In genomic region chr6:140514205-140515110, GRCm38 (mm10) we compare ENCODE assay signal across 9 mouse cellular contexts.
DNase-seq lines count a peak whose midpoint lies in the region; ATAC-seq lines count a peak whose summit lies in the region.
"Had no signal": no experiment of that assay in that cellular context is flagged by ENCODE, and none has a peak within 500 bp of the region (broad histone marks: within the 10 kb centered on the region; RNA-seq: fewer than 3 reads in every experiment).

No protein-coding gene starts in this region.

- 23% methylated on average over 8 of the region's 8 CpGs for WGBS in liver, embryonic 11.5 days
- WGBS in embryonic facial prominence, embryonic 10.5 days, result 16% methylated on average over 8 of the region's 8 CpGs
- WGBS in liver, embryonic 12.5 days (ENCODE audit: insufficient replicate concordance), result 16% methylated on average over 8 of the region's 8 CpGs
- WGBS in neural tube, embryonic 14.5 days, result 21% methylated on average over 8 of the region's 8 CpGs

- no peak overlapping the region for H3K4me3 ChIP-seq in liver, embryonic 11.5 days (ENCODE audit: low read depth, low read length)
- H3K4me3 ChIP-seq in embryonic facial prominence, embryonic 10.5 days, result no peak overlapping the region
- H3K4me3 ChIP-seq in liver, embryonic 12.5 days, result no peak overlapping the region
- H3K4me3 ChIP-seq in neural tube, embryonic 14.5 days (ENCODE audit: low read depth, low read length), result no peak overlapping the region

- DNase-seq in liver, embryonic 11.5 days (ENCODE audit: low spot score), result no peak
- no peak for DNase-seq in liver
- DNase-seq in embryonic facial prominence, embryonic 10.5 days (ENCODE audit: low spot score), result peak; percentile 58
- no peak for DNase-seq in right cerebral cortex, postnatal 36 days (ENCODE audit: low spot score in 2 of 2)
- no peak for DNase-seq in retina, embryonic 14.5 days (ENCODE audit: low spot score)

- no peaks in the 10 kb centered on the region for H3K9me3 ChIP-seq in liver, embryonic 11.5 days (ENCODE audit: control insufficient read depth, low read length)
- H3K9me3 ChIP-seq in embryonic facial prominence, embryonic 10.5 days, result no peaks in the 10 kb centered on the region
- H3K9me3 ChIP-seq in liver, embryonic 12.5 days (replicated peaks), result no peaks in the 10 kb centered on the region
- H3K9me3 ChIP-seq in neural tube, embryonic 14.5 days (ENCODE audit: control insufficient read depth, low read length), result no peaks in the 10 kb centered on the region

- H3K4me2 ChIP-seq in liver, embryonic 11.5 days, result no peak overlapping the region
- H3K4me2 ChIP-seq in liver, embryonic 12.5 days, result no peak overlapping the region
- H3K4me2 ChIP-seq in neural tube, embryonic 14.5 days (ENCODE audit: low read depth, low read length), result no peak overlapping the region

- H3K9ac ChIP-seq in liver, embryonic 11.5 days (ENCODE audit: low read depth, low read length), result no peak overlapping the region
- H3K9ac ChIP-seq in liver, embryonic 12.5 days, result no peak overlapping the region
- H3K9ac ChIP-seq in neural tube, embryonic 14.5 days (replicated peaks; ENCODE audit: low read depth, low read length), result no peak overlapping the region

- peak; percentile 47 for ATAC-seq in liver, embryonic 11.5 days (replicated peaks; ENCODE audit: low FRiP score)
- peak; percentile 95 to 98 for ATAC-seq in hematopoietic stem cell, adult 5-6 weeks (replicated peaks in 1 of 2; ENCODE audit: insufficient read depth in 1 of 2, low FRiP score in 2 of 2, low TSS enrichment in 1 of 2, low read depth in 1 of 2, poor library complexity in 2 of 2, severe bottlenecking in 2 of 2)
- ATAC-seq in liver, embryonic 12.5 days, result peak; percentile 46; the same call in 1 of the 2 replicates
- no peak for ATAC-seq in neural tube, embryonic 14.5 days (ENCODE audit: low read depth)

- no peaks in the 10 kb centered on the region for H3K36me3 ChIP-seq in liver, embryonic 11.5 days (ENCODE audit: control insufficient read depth, insufficient read depth, low read length)
- no peaks in the 10 kb centered on the region for H3K36me3 ChIP-seq in embryonic facial prominence, embryonic 10.5 days (replicated peaks)
- H3K36me3 ChIP-seq in liver, embryonic 12.5 days, result no peaks in the 10 kb centered on the region
- H3K36me3 ChIP-seq in neural tube, embryonic 14.5 days (ENCODE audit: control insufficient read depth, insufficient read depth, low read length), result no peaks in the 10 kb centered on the region

- peaks cover 8% of the 10 kb centered on the region for H3K4me1 ChIP-seq in liver, embryonic 11.5 days (replicated peaks; ENCODE audit: control insufficient read depth, insufficient read depth, low read length)
- H3K4me1 ChIP-seq in embryonic facial prominence, embryonic 10.5 days, result peaks cover 54% of the 10 kb centered on the region
- peaks cover 10% of the 10 kb centered on the region for H3K4me1 ChIP-seq in liver, embryonic 12.5 days
- H3K4me1 ChIP-seq in neural tube, embryonic 14.5 days (ENCODE audit: control insufficient read depth, insufficient read depth, low read length), result peaks cover 2% of the 10 kb centered on the region

- no peaks in the 10 kb centered on the region for H3K27me3 ChIP-seq in liver, embryonic 11.5 days (replicated peaks; ENCODE audit: control insufficient read depth, insufficient read depth, low read length)
- no peaks in the 10 kb centered on the region for H3K27me3 ChIP-seq in embryonic facial prominence, embryonic 10.5 days (replicated peaks; ENCODE audit: low read depth, poor library complexity, severe bottlenecking)
- no peaks in the 10 kb centered on the region for H3K27me3 ChIP-seq in liver, embryonic 12.5 days (replicated peaks)
- H3K27me3 ChIP-seq in neural tube, embryonic 14.5 days (ENCODE audit: control insufficient read depth, insufficient read depth, low read length), result no peaks in the 10 kb centered on the region

- H3K27ac ChIP-seq in liver, embryonic 11.5 days (ENCODE audit: low read depth, low read length), result peak overlapping the region; percentile 30; the same call in 1 of the 2 replicates
- peak overlapping the region; percentile 78 for H3K27ac ChIP-seq in embryonic facial prominence, embryonic 10.5 days (replicated peaks)
- no peak overlapping the region for H3K27ac ChIP-seq in liver, embryonic 12.5 days
- H3K27ac ChIP-seq in neural tube, embryonic 14.5 days (ENCODE audit: low read depth, low read length), result peak overlapping the region; percentile 28; the same call in 1 of the 2 replicates
- H3K27ac ChIP-seq: macrophage had no signal
